In genomic region chr4:134607679-134608078, GRCm38 (mm10) we compare ENCODE assay signal across 18 mouse cellular contexts.
"Had no signal": no experiment of that assay in that cellular context is flagged by ENCODE, and none has a peak within 500 bp of the region (broad histone marks: within the 10 kb centered on the region; RNA-seq: fewer than 3 reads in every experiment).

No protein-coding gene starts in this region.

- DNase-seq: gastrocnemius, adult 2 months; gastrocnemius, postnatal 10 days; gastrocnemius, postnatal 25 days; heart, adult 11 months; heart, adult 2 months; heart, postnatal 14 days; heart, postnatal 36 days; kidney, adult 18-20 months; kidney, adult 8-10 months; kidney, postnatal 25 days; kidney, postnatal 4 days; layer of hippocampus, postnatal 36 days; left cerebral cortex, postnatal 4 days; liver, embryonic 13.5 days had no signal

- ATAC-seq: hindbrain, embryonic 16.5 days; inflammation-experienced regulatory T-cells, adult 6 months; intestine, embryonic 15.5 days; intestine, postnatal 0 days had no signal
